Mouse (Mus musculus): Measurements from ENCODE around the gene ccdc198. TPM values are rescaled to one million over a fixed set of nuclear protein-coding genes. Genes with fewer than 3 reads are reported as not detected.
"Not testable (repeated sequence)": the region's sequence is repeated elsewhere in the genome, so short reads cannot be mapped to it uniquely, and the experiment has no call there.

Gene ccdc198
- polyA plus RNA-seq, 1 experiment from 2014 or later = 0.04 TPM

DNA sequence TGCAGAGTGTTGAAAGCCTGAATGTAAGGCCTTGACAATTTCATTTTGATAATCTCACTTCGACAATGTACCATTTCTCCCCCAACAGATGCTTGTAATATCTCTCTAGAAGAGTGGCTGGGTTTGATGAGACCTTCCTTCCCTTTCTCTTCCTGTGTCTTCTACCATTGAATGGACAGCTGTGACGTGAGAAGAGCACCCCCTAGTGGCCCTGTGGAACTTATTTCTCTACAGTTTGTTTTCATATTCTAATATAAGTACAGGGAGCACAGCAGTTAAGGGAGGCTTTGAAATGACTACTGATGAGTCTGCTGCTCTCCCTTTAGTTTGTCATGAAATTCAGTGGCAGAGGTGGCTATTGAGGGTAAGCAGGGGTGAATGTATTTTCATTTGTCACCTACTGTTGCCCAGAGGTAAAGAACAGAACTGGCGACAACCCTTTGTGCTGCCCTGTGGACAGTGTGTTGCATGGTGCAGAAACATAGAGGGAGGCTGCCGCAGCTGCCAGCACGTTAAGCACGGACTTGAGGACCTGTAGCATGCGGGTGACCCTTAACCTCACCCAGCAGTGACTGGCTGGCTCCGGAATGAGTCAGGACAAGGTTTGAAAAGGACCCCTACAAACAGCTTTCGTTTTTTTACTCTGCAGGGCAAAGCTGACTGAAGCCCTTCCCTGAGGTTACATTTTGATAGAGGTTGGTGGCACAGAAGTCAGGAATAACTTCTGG, 10.3 kb downstream of the ccdc198 start:
- Histone ChIP-seq H3K9me3 (no peaks in the 10 kb centered on the region), H3K4me2 (replicated peaks) (no peak overlapping the region), H3K27me3 (no peaks in the 10 kb centered on the region), H3K9ac (no peak overlapping the region), H3K36me3 (no peaks in the 10 kb centered on the region), H3K4me1 (no peaks in the 10 kb centered on the region), H3K4me3 (no peak overlapping the region), H3K27ac (no peak overlapping the region)
- ATAC-seq (ENCODE audit: low FRiP score, low read depth) = no peak
- 51% methylated on average over 9 of the region's 9 CpGs for WGBS

DNA sequence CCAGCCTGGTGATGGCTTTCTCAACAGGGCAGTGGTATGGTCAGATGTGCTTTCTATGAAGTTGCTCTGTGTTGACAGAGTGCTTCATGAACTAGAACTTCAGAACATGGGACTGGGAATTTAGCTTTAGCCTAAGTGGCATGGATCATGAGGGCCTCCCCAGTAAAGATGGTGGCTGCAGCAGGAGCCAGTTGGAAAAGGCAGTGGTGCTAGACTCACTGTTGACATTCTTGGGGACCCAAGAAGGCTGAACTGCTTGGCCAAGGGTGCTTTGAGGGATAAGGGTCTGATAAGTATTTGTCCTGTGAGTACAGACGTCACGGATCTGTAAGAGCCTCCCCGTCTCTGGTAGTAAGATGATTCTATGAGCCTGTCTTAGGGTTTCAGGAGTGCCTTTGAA, 13.4 kb downstream of the ccdc198 start:
- Histone ChIP-seq H3K4me3 (no peak overlapping the region), H3K9me3 (no peaks in the 10 kb centered on the region), H3K27me3 (no peaks in the 10 kb centered on the region), H3K9ac (no peak overlapping the region), H3K36me3 (no peaks in the 10 kb centered on the region), H3K4me1 (no peaks in the 10 kb centered on the region), H3K27ac (no peak overlapping the region), H3K4me2 (replicated peaks) (no peak overlapping the region)
- 89% methylated on average over 3 of the region's 3 CpGs for WGBS
- no peak for ATAC-seq (ENCODE audit: low FRiP score, low read depth)

DNA sequence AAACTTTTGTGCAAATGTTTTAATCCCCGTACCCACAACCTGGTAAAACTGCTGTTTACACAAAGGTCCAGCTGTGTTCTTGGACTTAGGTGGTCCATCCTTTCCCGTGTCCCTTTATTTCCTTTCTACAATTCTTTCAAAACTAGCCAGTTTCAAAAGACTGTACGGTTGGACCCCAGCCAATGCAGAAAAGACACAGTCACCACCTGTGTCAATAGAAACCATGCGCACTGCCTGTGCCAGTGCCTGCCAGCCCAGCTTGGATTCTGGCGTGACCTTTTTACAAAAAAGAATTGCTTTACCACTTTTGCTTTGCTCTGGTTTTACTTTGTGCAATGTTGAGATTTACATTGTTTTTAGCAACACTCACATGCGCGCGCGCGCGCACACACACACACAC, 18.3 kb downstream of the ccdc198 start:
- no peak overlapping the region for H3K9ac ChIP-seq
- WGBS = 81% methylated on average over 11 of the region's 11 CpGs
- no peaks in the 10 kb centered on the region for H3K36me3 ChIP-seq
- H3K27me3 ChIP-seq = no peaks in the 10 kb centered on the region
- no peak overlapping the region for H3K27ac ChIP-seq
- H3K4me1 ChIP-seq = no peaks in the 10 kb centered on the region
- H3K4me3 ChIP-seq = no peak overlapping the region
- no peak overlapping the region for H3K4me2 ChIP-seq (replicated peaks)
- no peaks in the 10 kb centered on the region for H3K9me3 ChIP-seq
- no peak for ATAC-seq (ENCODE audit: low FRiP score, low read depth)

DNA sequence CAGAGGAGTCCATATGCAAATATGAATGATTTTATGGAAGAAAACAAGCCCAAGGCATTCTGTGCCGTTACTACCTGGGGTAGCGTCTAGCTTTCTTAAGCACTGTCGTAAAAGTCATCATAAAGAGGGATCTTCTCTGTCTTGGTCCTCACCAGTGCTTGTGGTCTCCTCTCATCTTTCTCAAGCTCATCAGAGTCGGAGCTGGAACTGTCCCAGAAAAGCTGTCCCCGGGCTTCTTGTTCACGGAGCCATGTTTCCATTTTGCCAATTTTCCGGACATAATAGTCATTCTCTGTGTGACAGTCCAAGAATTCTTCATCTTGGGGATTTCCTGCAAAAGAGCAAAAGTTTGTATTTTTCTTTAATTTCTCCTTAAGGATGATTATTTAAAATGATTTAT, 18.8 kb downstream of the ccdc198 start:
- 77% methylated on average over 7 of the region's 7 CpGs for WGBS
- H3K4me3 ChIP-seq = no peak overlapping the region
- no peaks in the 10 kb centered on the region for H3K36me3 ChIP-seq
- no peak overlapping the region for H3K27ac ChIP-seq
- H3K4me1 ChIP-seq = no peaks in the 10 kb centered on the region
- no peaks in the 10 kb centered on the region for H3K9me3 ChIP-seq
- no peak for ATAC-seq (ENCODE audit: low FRiP score, low read depth)
- H3K27me3 ChIP-seq = no peaks in the 10 kb centered on the region
- no peak overlapping the region for H3K9ac ChIP-seq
- no peak overlapping the region for H3K4me2 ChIP-seq (replicated peaks)

DNA sequence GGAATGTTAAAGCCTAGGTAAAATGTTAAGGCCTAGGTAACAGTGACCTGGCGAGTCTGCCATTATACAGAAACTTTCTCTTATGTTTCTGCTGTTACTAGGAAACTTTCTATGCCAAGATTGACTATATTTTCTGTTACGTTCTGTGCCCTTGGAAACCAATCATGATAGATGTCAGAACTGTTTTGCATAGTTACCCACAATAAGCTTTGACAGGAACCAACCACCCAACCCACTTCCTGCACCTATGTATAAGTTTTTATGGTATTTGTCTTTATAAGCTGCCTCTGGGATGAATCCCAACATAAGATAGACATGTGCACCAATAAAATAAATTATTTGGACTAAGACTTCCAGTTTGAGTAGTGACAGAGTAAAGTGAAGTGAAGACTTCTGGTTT, 23.5 kb downstream of the ccdc198 start:
- Histone ChIP-seq H3K9me3 (no peaks in the 10 kb centered on the region), H3K4me1 (no peaks in the 10 kb centered on the region), H3K4me2 (replicated peaks) (no peak overlapping the region), H3K9ac (no peak overlapping the region), H3K27ac (no peak overlapping the region), H3K36me3 (no peaks in the 10 kb centered on the region), H3K4me3 (no peak overlapping the region), H3K27me3 (no peaks in the 10 kb centered on the region)
- no peak for ATAC-seq (ENCODE audit: low FRiP score, low read depth)
- 79% methylated on average over 2 of the region's 2 CpGs for WGBS

DNA sequence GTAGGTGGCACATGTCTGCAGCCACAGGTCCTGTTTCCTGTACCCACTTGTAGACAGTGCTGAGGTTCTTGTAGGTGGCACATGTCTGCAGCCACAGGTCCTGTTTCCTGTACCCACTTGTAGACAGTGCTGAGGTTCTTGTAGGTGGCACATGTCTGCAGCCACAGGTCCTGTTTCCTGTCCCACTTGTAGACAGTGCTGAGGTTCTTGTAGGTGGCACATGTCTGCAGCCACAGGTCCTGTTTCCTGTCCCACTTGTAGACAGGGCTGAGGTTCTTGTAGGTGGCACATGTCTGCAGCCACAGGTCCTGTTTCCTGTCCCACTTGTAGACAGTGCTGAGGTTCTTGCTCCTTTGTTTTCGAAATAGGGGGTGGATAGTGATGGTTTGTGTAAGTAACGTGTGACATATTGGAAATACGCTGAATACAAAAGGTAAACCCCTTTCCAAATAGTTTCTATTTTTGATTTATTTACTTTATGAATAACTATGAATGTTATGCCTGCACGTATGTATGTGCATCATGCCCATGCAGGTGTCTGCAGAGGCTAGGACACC, 25.7 kb downstream of the ccdc198 start:
- WGBS = 88% methylated on average over 4 of the region's 4 CpGs
- not testable (repeated sequence) for ATAC-seq (ENCODE audit: low FRiP score, low read depth); H3K36me3 ChIP-seq

DNA sequence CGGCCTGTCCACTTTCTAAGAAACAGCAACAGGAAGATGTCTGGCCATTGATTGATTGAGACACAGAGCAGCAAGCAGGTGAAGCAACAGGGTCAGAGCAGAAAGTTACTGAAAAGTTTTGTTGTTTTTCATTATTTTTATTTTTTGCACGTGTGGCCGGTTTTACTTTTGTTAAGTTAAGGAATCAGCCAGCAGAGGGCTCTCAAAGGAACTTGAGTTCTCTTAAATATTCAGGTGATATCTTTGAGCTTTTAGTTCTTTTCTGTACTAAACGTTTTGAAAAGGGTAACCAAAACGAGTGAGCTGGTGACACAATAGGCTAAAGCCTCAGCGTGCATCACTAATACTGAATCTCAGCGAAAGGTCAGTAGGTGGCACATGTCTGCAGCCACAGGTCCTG, 26.6 kb downstream of the ccdc198 start:
- no peak overlapping the region for H3K9ac ChIP-seq
- H3K36me3 ChIP-seq = no peaks in the 10 kb centered on the region
- no peak overlapping the region for H3K4me3 ChIP-seq
- H3K9me3 ChIP-seq = no peaks in the 10 kb centered on the region
- no peaks in the 10 kb centered on the region for H3K27me3 ChIP-seq
- no peak overlapping the region for H3K4me2 ChIP-seq (replicated peaks)
- no peak overlapping the region for H3K27ac ChIP-seq
- WGBS = 71% methylated on average over 7 of the region's 7 CpGs
- H3K4me1 ChIP-seq = no peaks in the 10 kb centered on the region
- ATAC-seq (ENCODE audit: low FRiP score, low read depth) = no peak

More for the DNA sequence above, 25.7 kb downstream of the ccdc198 start:
- H3K9me3 ChIP-seq; H3K4me2 ChIP-seq (replicated peaks); H3K27me3 ChIP-seq; H3K27ac ChIP-seq; H3K4me1 ChIP-seq; H3K9ac ChIP-seq; H3K4me3 ChIP-seq: not testable (repeated sequence)

DNA sequence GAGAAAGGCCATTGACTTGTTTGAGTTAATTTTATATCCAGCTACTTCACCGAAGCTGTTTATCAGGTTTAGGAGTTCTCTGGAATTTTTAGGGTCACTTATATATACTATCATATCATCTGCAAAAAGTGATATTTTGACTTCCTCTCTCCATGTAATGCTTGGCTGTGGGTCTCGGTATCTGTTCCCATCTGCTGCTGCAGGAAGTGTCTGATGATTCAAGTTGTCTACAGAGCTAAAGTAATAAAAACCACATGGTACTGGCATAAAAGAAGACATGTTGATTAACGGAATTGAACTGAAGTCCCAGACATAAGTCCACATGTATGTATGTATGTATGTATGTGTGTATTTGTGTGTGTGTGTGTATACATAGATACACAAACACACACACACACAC, 35.1 kb downstream of the ccdc198 start:
- not testable (repeated sequence) for H3K4me2 ChIP-seq (replicated peaks); H3K4me1 ChIP-seq; H3K36me3 ChIP-seq; H3K9ac ChIP-seq; H3K27ac ChIP-seq; H3K4me3 ChIP-seq; H3K9me3 ChIP-seq; ATAC-seq (ENCODE audit: low FRiP score, low read depth); H3K27me3 ChIP-seq
- WGBS = 76% methylated on average over 3 of the region's 3 CpGs

DNA sequence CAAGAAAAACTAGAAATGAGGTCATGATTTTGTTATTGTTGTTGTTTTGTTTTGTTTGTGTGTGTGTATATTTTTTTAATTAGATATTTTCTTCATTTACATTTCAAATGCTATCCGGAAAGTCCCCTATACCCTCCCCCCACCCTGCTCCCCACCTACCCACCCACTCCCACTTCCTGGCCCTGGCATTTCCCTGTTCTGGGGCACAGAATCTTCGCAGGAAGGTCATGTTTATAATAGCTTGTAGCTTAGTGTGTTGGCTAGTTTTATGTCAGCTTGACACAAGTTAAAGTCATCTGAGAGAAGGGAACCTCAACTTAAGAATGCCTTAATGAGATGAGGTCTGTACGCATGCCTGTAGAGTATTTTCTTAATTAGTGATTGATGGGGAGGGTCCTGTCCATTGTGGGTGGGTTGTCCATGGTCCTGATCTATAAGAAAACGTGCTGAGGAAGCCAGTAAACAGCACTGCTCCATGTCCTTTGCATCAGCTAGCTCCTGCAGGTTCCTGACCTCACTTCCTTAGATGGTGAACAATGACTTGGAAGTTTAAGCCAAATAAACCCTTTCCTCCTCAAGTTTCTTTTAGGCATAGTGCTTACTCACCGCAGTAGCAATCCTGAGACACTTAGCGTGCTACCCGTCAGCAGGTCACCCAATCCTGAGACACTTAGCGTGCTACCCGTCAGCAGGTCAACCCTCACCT, 44.0 kb downstream of the ccdc198 start:
- Histone ChIP-seq H3K4me3 (no peak overlapping the region), H3K36me3 (no peaks in the 10 kb centered on the region), H3K4me1 (no peaks in the 10 kb centered on the region), H3K27ac (no peak overlapping the region), H3K4me2 (replicated peaks) (no peak overlapping the region), H3K9ac (no peak overlapping the region), H3K9me3 (no peaks in the 10 kb centered on the region), H3K27me3 (no peaks in the 10 kb centered on the region)
- ATAC-seq (ENCODE audit: low FRiP score, low read depth) = no peak
- WGBS = 69% methylated on average over 9 of the region's 9 CpGs

DNA sequence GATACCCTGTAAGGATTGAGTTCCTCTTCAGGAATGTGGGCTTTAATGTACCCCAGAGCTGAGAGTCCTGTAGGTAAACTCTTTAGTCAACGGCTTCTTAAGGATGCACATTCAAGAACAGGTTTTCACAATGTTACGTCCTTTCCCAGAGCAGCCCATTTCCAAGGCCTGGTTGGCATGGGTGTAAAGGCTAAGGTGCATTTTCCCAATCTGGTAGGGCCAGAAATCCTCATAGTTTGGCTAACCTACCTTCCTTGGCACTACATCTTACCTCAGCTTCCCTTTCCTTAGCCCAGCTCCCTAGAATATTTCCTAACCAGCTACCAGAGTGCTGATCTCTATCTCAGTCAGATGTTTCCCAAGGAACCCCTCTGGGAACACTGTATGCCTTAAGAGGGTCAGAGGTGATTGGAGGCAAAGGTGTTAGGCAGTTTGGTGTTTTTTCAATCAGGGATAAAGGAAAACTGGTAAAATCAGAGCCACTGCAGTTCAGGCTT, 48.2 kb downstream of the ccdc198 start:
- Histone ChIP-seq H3K4me2 (replicated peaks) (no peak overlapping the region), H3K9me3 (no peaks in the 10 kb centered on the region)
- 85% methylated on average over 2 of the region's 2 CpGs for WGBS

DNA sequence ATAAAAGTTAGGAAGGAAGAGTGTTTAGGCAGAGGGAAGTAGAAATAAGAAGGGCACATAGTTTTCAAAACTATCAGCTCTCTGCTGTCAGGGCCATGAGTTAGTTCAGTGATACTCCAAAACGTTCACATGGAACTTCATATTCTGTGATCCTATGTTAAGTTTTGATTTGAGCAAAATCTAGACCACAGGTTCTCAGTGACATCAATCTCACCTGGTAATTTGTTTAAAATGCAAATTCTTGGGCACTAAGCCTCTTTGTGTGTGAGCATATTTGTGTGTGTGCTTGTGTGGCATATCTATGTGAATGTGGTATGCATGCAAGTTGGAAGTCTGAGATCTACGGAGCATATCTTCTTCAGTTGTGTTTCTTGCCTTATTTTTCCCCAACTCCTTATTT, 59.0 kb downstream of the ccdc198 start:
- no peak overlapping the region for H3K9ac ChIP-seq
- peaks cover 54% of the 10 kb centered on the region for H3K36me3 ChIP-seq
- no peak overlapping the region for H3K27ac ChIP-seq
- no peaks in the 10 kb centered on the region for H3K9me3 ChIP-seq
- H3K4me2 ChIP-seq (replicated peaks) = no peak overlapping the region
- H3K4me3 ChIP-seq = no peak overlapping the region
- ATAC-seq (ENCODE audit: low FRiP score, low read depth) = no peak
- H3K4me1 ChIP-seq = no peaks in the 10 kb centered on the region
- 91% methylated on average over 2 of the region's 2 CpGs for WGBS
- no peaks in the 10 kb centered on the region for H3K27me3 ChIP-seq

More for the DNA sequence above, 48.2 kb downstream of the ccdc198 start:
- Histone ChIP-seq H3K4me3 (no peak overlapping the region), H3K27ac (no peak overlapping the region), H3K36me3 (no peaks in the 10 kb centered on the region; the same call in 1 of the 2 replicates), H3K27me3 (no peaks in the 10 kb centered on the region), H3K4me1 (no peaks in the 10 kb centered on the region), H3K9ac (no peak overlapping the region)
- ATAC-seq (ENCODE audit: low FRiP score, low read depth) = no peak

DNA sequence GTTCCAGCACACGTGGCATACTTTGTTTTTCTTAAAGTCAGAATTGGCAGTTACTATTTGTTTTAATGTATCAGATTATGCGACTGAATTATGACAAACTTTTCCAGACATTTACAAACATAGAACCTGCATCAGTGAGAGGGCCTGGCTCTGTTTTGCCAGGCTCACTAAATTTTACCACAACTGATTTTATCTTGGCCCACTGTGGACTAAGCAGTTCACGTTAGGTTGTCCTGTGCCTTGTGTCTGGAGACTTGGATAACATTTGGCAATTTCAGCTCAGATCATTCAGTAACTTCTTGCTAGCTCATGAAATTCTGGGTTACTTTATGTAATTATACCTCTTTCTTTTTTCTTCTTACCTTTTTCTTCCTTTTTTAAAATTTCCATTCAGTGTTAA, 65.5 kb downstream of the ccdc198 start:
- Histone ChIP-seq H3K4me3 (no peak overlapping the region), H3K27ac (no peak overlapping the region), H3K9me3 (no peaks in the 10 kb centered on the region), H3K4me1 (peaks cover 4% of the 10 kb centered on the region), H3K9ac (no peak overlapping the region), H3K4me2 (replicated peaks) (no peak overlapping the region), H3K27me3 (no peaks in the 10 kb centered on the region), H3K36me3 (peaks cover 23% of the 10 kb centered on the region)
- no peak for ATAC-seq (ENCODE audit: low FRiP score, low read depth)
- 87% methylated on average over 3 of the region's 3 CpGs for WGBS
